Mouse (Mus musculus): ENCODE results near the gene Aldh8a1. TPM values are rescaled to one million over a fixed set of nuclear protein-coding genes. Genes with fewer than 3 reads are reported as not detected.

The Aldh8a1 gene
- polyA plus RNA-seq, 1 experiment from 2014 or later = 0.20 TPM

Other genes with a start within 250 kb of the Aldh8a1 start
- gene Myb, start 216.3 kb upstream of the Aldh8a1 start, polyA plus RNA-seq (2014; fragmentation: Nextera tagmentation; extraction: Ambion mirVana) = 1.8 and 2.3 TPM in 2 replicates
- gene Hbs1l, start 81.3 kb upstream of the Aldh8a1 start, polyA plus RNA-seq (2014; fragmentation: Nextera tagmentation; extraction: Ambion mirVana) = 97.5 and 107 TPM in 2 replicates
- not detected in 2 replicates for gene 1700020N01Rik, start 215.9 kb downstream of the Aldh8a1 start, polyA plus RNA-seq (2014; fragmentation: Nextera tagmentation; extraction: Ambion mirVana)